ENCODE assay signal across 10 mouse cellular contexts in genomic region chr3:143090886-143091285, GRCm38 (mm10).
A peak's percentile ranks its signal among the peaks of the same experiment; 100 is the strongest.
DNase-seq lines count a peak whose midpoint lies in the region; ATAC-seq and TF ChIP-seq lines count a peak whose summit lies in the region.
"Had no signal": no experiment of that assay in that cellular context is flagged by ENCODE, and none has a peak within 500 bp of the region (broad histone marks: within the 10 kb centered on the region; RNA-seq: fewer than 3 reads in every experiment).

No protein-coding gene starts in this region.

- no peak for TF ChIP-seq CTCF in gastrocnemius, adult 2 months (IDR thresholded peaks at IDR 0.05)
- TF ChIP-seq CTCF in layer of hippocampus, adult 2 months (conservative IDR thresholded peaks at IDR 0.05) = no peak

- no peak overlapping the region for H3K4me3 ChIP-seq in limb, embryonic 11.5 days (ENCODE audit: low read depth, low read length)
- H3K4me3 ChIP-seq in limb, embryonic 10.5 days = no peak overlapping the region
- H3K4me3 ChIP-seq in heart, embryonic 11.5 days (ENCODE audit: low read depth, low read length) = no peak overlapping the region
- H3K4me3 ChIP-seq in neural tube, embryonic 14.5 days (ENCODE audit: low read depth, low read length) = no peak overlapping the region
- H3K4me3 ChIP-seq in gastrocnemius, adult 2 months = no peak overlapping the region
- H3K4me3 ChIP-seq in layer of hippocampus, adult 2 months = no peak overlapping the region
- H3K4me3 ChIP-seq: erythroblast, embryonic 14.5 days; midbrain, embryonic 12.5 days had no signal

- H3K27ac ChIP-seq in limb, embryonic 11.5 days (replicated peaks; ENCODE audit: low read depth, low read length) = no peak overlapping the region
- no peak overlapping the region for H3K27ac ChIP-seq in limb, embryonic 10.5 days
- H3K27ac ChIP-seq in heart, embryonic 11.5 days (ENCODE audit: low read depth, low read length) = peak overlapping the region; percentile 83; the same call in 1 of the 2 replicates
- no peak overlapping the region for H3K27ac ChIP-seq in neural tube, embryonic 14.5 days (ENCODE audit: low read depth, low read length)
- H3K27ac ChIP-seq in gastrocnemius, adult 2 months = no peak overlapping the region
- no peak overlapping the region for H3K27ac ChIP-seq in layer of hippocampus, adult 2 months
- H3K27ac ChIP-seq: midbrain, embryonic 12.5 days had no signal

- intact Hi-C loops in gastrocnemius, adult 2 months (cut with DNase I) = no loop called here

- H3K4me1 ChIP-seq in limb, embryonic 11.5 days (ENCODE audit: control insufficient read depth, insufficient read depth, low read length) = no peaks in the 10 kb centered on the region
- peaks cover 20% of the 10 kb centered on the region for H3K4me1 ChIP-seq in limb, embryonic 10.5 days
- H3K4me1 ChIP-seq in heart, embryonic 11.5 days (ENCODE audit: control insufficient read depth, insufficient read depth, low read length) = peaks cover 14% of the 10 kb centered on the region
- no peaks in the 10 kb centered on the region for H3K4me1 ChIP-seq in neural tube, embryonic 14.5 days (ENCODE audit: control insufficient read depth, insufficient read depth, low read length)

- H3K27me3 ChIP-seq in limb, embryonic 11.5 days (ENCODE audit: control insufficient read depth, insufficient read depth, low read length) = no peaks in the 10 kb centered on the region
- H3K27me3 ChIP-seq in limb, embryonic 10.5 days (ENCODE audit: low read depth, poor library complexity, severe bottlenecking) = no peaks in the 10 kb centered on the region
- no peaks in the 10 kb centered on the region for H3K27me3 ChIP-seq in heart, embryonic 11.5 days (ENCODE audit: control insufficient read depth, insufficient read depth, low read length)
- no peaks in the 10 kb centered on the region for H3K27me3 ChIP-seq in neural tube, embryonic 14.5 days (ENCODE audit: control insufficient read depth, insufficient read depth, low read length)
- H3K27me3 ChIP-seq: midbrain, embryonic 12.5 days had no signal

- no peak overlapping the region for H3K4me2 ChIP-seq in limb, embryonic 11.5 days (ENCODE audit: low read depth, severe bottlenecking)
- H3K4me2 ChIP-seq in heart, embryonic 11.5 days = no peak overlapping the region
- no peak overlapping the region for H3K4me2 ChIP-seq in neural tube, embryonic 14.5 days (ENCODE audit: low read depth, low read length)
- H3K4me2 ChIP-seq: midbrain, embryonic 12.5 days had no signal

- 62% methylated on average over 9 of the region's 9 CpGs for WGBS in limb, embryonic 11.5 days
- WGBS in limb, embryonic 10.5 days = 55% methylated on average over 9 of the region's 9 CpGs
- WGBS in heart, embryonic 11.5 days (ENCODE audit: insufficient replicate concordance) = 27% methylated on average over 9 of the region's 9 CpGs
- 49% methylated on average over 9 of the region's 9 CpGs for WGBS in neural tube, embryonic 14.5 days

- no peak; the same call in 1 of the 2 replicates for ATAC-seq in limb, embryonic 11.5 days (ENCODE audit: insufficient number of reproducible peaks, low FRiP score, low TSS enrichment, low read depth)
- peak; percentile 39; the same call in 1 of the 2 replicates for ATAC-seq in heart, embryonic 11.5 days (replicated peaks; ENCODE audit: insufficient number of reproducible peaks, low FRiP score, low TSS enrichment)
- peak; percentile 63; the same call in 1 of the 2 replicates for ATAC-seq in neural tube, embryonic 14.5 days (ENCODE audit: low read depth)

- H3K9me3 ChIP-seq in limb, embryonic 11.5 days (ENCODE audit: control insufficient read depth, low read length) = no peaks in the 10 kb centered on the region
- H3K9me3 ChIP-seq in limb, embryonic 10.5 days (replicated peaks) = no peaks in the 10 kb centered on the region
- no peaks in the 10 kb centered on the region for H3K9me3 ChIP-seq in heart, embryonic 11.5 days (replicated peaks; ENCODE audit: control insufficient read depth, low read length)
- H3K9me3 ChIP-seq in neural tube, embryonic 14.5 days (ENCODE audit: control insufficient read depth, low read length) = no peaks in the 10 kb centered on the region
- H3K9me3 ChIP-seq: midbrain, embryonic 12.5 days had no signal

- H3K9ac ChIP-seq in limb, embryonic 11.5 days (ENCODE audit: low read length) = no peak overlapping the region
- no peak overlapping the region for H3K9ac ChIP-seq in heart, embryonic 11.5 days (ENCODE audit: low read depth, low read length)
- no peak overlapping the region for H3K9ac ChIP-seq in neural tube, embryonic 14.5 days (replicated peaks; ENCODE audit: low read depth, low read length)
- H3K9ac ChIP-seq: midbrain, embryonic 12.5 days had no signal

- DNase-seq in limb, embryonic 11.5 days (ENCODE audit: low spot score) = peak; percentile 18
- DNase-seq in limb, embryonic 10.5 days (ENCODE audit: low spot score) = no peak
- peak; percentile 17 to 32 for DNase-seq in kidney, adult 8-10 months
- no peak for DNase-seq in gastrocnemius, adult 2 months
- DNase-seq in layer of hippocampus, adult 2 months (ENCODE audit: low spot score in 2 of 2) = no peak
- DNase-seq in right cerebral cortex, adult 18-20 months = no peak

- H3K36me3 ChIP-seq in limb, embryonic 11.5 days (ENCODE audit: control insufficient read depth, insufficient read depth, low read length) = no peaks in the 10 kb centered on the region
- no peaks in the 10 kb centered on the region for H3K36me3 ChIP-seq in limb, embryonic 10.5 days
- H3K36me3 ChIP-seq in heart, embryonic 11.5 days (ENCODE audit: control insufficient read depth, insufficient read depth, low read length) = no peaks in the 10 kb centered on the region
- no peaks in the 10 kb centered on the region for H3K36me3 ChIP-seq in neural tube, embryonic 14.5 days (ENCODE audit: control insufficient read depth, insufficient read depth, low read length)
- H3K36me3 ChIP-seq: midbrain, embryonic 12.5 days had no signal

Comparison
In these comparisons a context has a peak if more than half of its experiments do, and no peak if none do; other contexts are left out.
1. DNase-seq: peak in limb, embryonic 11.5 days (single experiment) and kidney, adult 8-10 months (2 of 2); none in limb, embryonic 10.5 days (single experiment), gastrocnemius, adult 2 months (single experiment), layer of hippocampus, adult 2 months (0 of 2) and right cerebral cortex, adult 18-20 months (single experiment).